Mouse (Mus musculus): ENCODE measurements at regions not wholly inside any gene's neighbourhood (a gene's known extent, or its start where the extent isn't known, plus 50 kb on each side); places are given as distances from the start of the nearest gene placed in this dataset.

GRCm38 (mm10) chr5:103364791-103365699 is 59.9 kb upstream of the Ptpn13 start:
- Histone ChIP-seq H3K27ac (ENCODE audit: low read depth, low read length) (no peak overlapping the region), H3K27me3 (ENCODE audit: insufficient read depth, low read length) (no peaks in the 10 kb centered on the region), H3K4me3 (ENCODE audit: low read depth, low read length) (no peak overlapping the region), H3K36me3 (ENCODE audit: insufficient read depth, low read length) (no peaks in the 10 kb centered on the region), H3K9me3 (ENCODE audit: low read length) (no peaks in the 10 kb centered on the region), H3K4me1 (ENCODE audit: insufficient read depth, low read length) (no peaks in the 10 kb centered on the region), H3K9ac (replicated peaks; ENCODE audit: low read length, poor library complexity, severe bottlenecking) (no peak overlapping the region), H3K4me2 (ENCODE audit: low read depth, low read length, poor library complexity, severe bottlenecking) (no peak overlapping the region)
- TF ChIP-seq CTCF (IDR thresholded peaks at IDR 0.05), result no peak
- ATAC-seq (ENCODE audit: low FRiP score) (no peak), DNase-seq (ENCODE audit: low spot score) (no peak)
- 84% methylated on average over 21 of the region's 21 CpGs for WGBS

- no peaks in the 10 kb centered on the region for H3K27me3 ChIP-seq (ENCODE audit: insufficient read depth, low read length)
- no peak overlapping the region for H3K4me3 ChIP-seq (ENCODE audit: low read depth, low read length)
- H3K9me3 ChIP-seq (ENCODE audit: low read length), result no peaks in the 10 kb centered on the region
- H3K4me1 ChIP-seq (ENCODE audit: insufficient read depth, low read length), result no peaks in the 10 kb centered on the region
- TF ChIP-seq CTCF (IDR thresholded peaks at IDR 0.05), result no peak
- no peak overlapping the region for H3K9ac ChIP-seq (replicated peaks; ENCODE audit: low read length, poor library complexity, severe bottlenecking)
- 86% methylated on average over 13 of the region's 13 CpGs for WGBS
- DNase-seq (ENCODE audit: low spot score) (no peak), ATAC-seq (ENCODE audit: low FRiP score) (no peak)
- no peaks in the 10 kb centered on the region for H3K36me3 ChIP-seq (ENCODE audit: insufficient read depth, low read length)
- H3K4me2 ChIP-seq (ENCODE audit: low read depth, low read length, poor library complexity, severe bottlenecking), result no peak overlapping the region
- no peak overlapping the region for H3K27ac ChIP-seq (ENCODE audit: low read depth, low read length)
Observed at GRCm38 (mm10) chr5:103360775-103361247, 64.2 kb upstream of the Ptpn13 start.

GRCm38 (mm10) chr5:103360360-103360759 is 64.6 kb upstream of the Ptpn13 start:
- 87% methylated on average over 10 of the region's 10 CpGs for WGBS
- Histone ChIP-seq H3K36me3 (ENCODE audit: insufficient read depth, low read length) (no peaks in the 10 kb centered on the region), H3K4me2 (ENCODE audit: low read depth, low read length, poor library complexity, severe bottlenecking) (no peak overlapping the region), H3K4me1 (ENCODE audit: insufficient read depth, low read length) (peaks cover 3% of the 10 kb centered on the region; the same call in 1 of the 2 replicates), H3K4me3 (ENCODE audit: low read depth, low read length) (no peak overlapping the region), H3K27ac (ENCODE audit: low read depth, low read length) (no peak overlapping the region), H3K27me3 (ENCODE audit: insufficient read depth, low read length) (no peaks in the 10 kb centered on the region), H3K9me3 (ENCODE audit: low read length) (no peaks in the 10 kb centered on the region), H3K9ac (replicated peaks; ENCODE audit: low read length, poor library complexity, severe bottlenecking) (no peak overlapping the region)
- DNase-seq (ENCODE audit: low spot score) (no peak), ATAC-seq (ENCODE audit: low FRiP score) (no peak)
- TF ChIP-seq CTCF (IDR thresholded peaks at IDR 0.05), result no peak

- ATAC-seq (ENCODE audit: low FRiP score), result no peak
- no peak for TF ChIP-seq CTCF (IDR thresholded peaks at IDR 0.05)
- Histone ChIP-seq H3K36me3 (ENCODE audit: insufficient read depth, low read length) (no peaks in the 10 kb centered on the region), H3K4me1 (ENCODE audit: insufficient read depth, low read length) (peaks cover 3% of the 10 kb centered on the region; the same call in 1 of the 2 replicates), H3K9ac (replicated peaks; ENCODE audit: low read length, poor library complexity, severe bottlenecking) (no peak overlapping the region), H3K27ac (ENCODE audit: low read depth, low read length) (no peak overlapping the region), H3K27me3 (ENCODE audit: insufficient read depth, low read length) (no peaks in the 10 kb centered on the region), H3K4me2 (ENCODE audit: low read depth, low read length, poor library complexity, severe bottlenecking) (no peak overlapping the region), H3K9me3 (ENCODE audit: low read length) (no peaks in the 10 kb centered on the region), H3K4me3 (ENCODE audit: low read depth, low read length) (no peak overlapping the region)
- DNase-seq (ENCODE audit: low spot score), result no peak
- WGBS, result 78% methylated on average over 5 of the region's 5 CpGs
Observed at GRCm38 (mm10) chr5:103357558-103357957, 67.4 kb upstream of the Ptpn13 start.

- H3K4me3 ChIP-seq (ENCODE audit: low read depth, low read length), result no peak overlapping the region
- DNase-seq (ENCODE audit: low spot score), result no peak
Observed at GRCm38 (mm10) chr5:103356500-103356899, 68.5 kb upstream of the Ptpn13 start.

More at GRCm38 (mm10) chr5:103356500-103356899, 68.5 kb upstream of the Ptpn13 start:
- Histone ChIP-seq H3K4me1 (ENCODE audit: insufficient read depth, low read length) (peaks cover 3% of the 10 kb centered on the region; the same call in 1 of the 2 replicates), H3K36me3 (ENCODE audit: insufficient read depth, low read length) (no peaks in the 10 kb centered on the region), H3K27me3 (ENCODE audit: insufficient read depth, low read length) (no peaks in the 10 kb centered on the region), H3K9ac (replicated peaks; ENCODE audit: low read length, poor library complexity, severe bottlenecking) (no peak overlapping the region), H3K9me3 (ENCODE audit: low read length) (no peaks in the 10 kb centered on the region), H3K4me2 (ENCODE audit: low read depth, low read length, poor library complexity, severe bottlenecking) (no peak overlapping the region), H3K27ac (ENCODE audit: low read depth, low read length) (no peak overlapping the region)
- 63% methylated on average over 6 of the region's 6 CpGs for WGBS
- no peak for TF ChIP-seq CTCF (IDR thresholded peaks at IDR 0.05)
- ATAC-seq (ENCODE audit: low FRiP score), result no peak
